Mouse (Mus musculus) kidney, embryonic 16.5 days (tissue): ENCODE data around the gene Lama4. TPM values are rescaled to one million over a fixed set of nuclear protein-coding genes. Genes with fewer than 3 reads are reported as not detected.

Experiments used
- ATAC-seq: fragments of 200-750 bp; cut with Nextera tagmentation; 2 replicates; pipeline ENCODE4 v1.8.0; 2017; ENCODE audit warnings: moderate TSS enrichment; ENCODE audit not compliant: low FRiP score, low TSS enrichment
- H3K27ac ChIP-seq: fragments of 300-500 bp; sonication (generic); 2 replicates; pipeline ENCODE4 v1.5.1; 2014; ENCODE audit warnings: low read length
- H3K27me3 ChIP-seq: fragments of 300-500 bp; sonication (generic); 2 replicates; pipeline ENCODE4 v1.6.1; 2014; ENCODE audit warnings: low read length, control low read depth, mixed read lengths; ENCODE audit not compliant: insufficient read depth
- H3K36me3 ChIP-seq: fragments of 300-500 bp; sonication (generic); 2 replicates; pipeline ENCODE4 v1.6.1; 2014; ENCODE audit warnings: low read length, control low read depth, mixed read lengths; ENCODE audit not compliant: insufficient read depth
- H3K4me1 ChIP-seq: fragments of 300-500 bp; sonication (generic); 2 replicates; pipeline ENCODE4 v1.6.1; 2014; ENCODE audit warnings: low read length, control low read depth, mixed read lengths; ENCODE audit not compliant: insufficient read depth
- H3K4me2 ChIP-seq: fragments of 300-500 bp; sonication (generic); replicated peaks from 2 replicates; pipeline ENCODE4 v1.6.1; 2014; ENCODE audit warnings: low read depth, low read length
- H3K4me3 ChIP-seq: fragments of 300-500 bp; sonication (generic); 2 replicates; pipeline ENCODE4 v1.5.1; 2014; ENCODE audit warnings: mild to moderate bottlenecking, low read length
- H3K9ac ChIP-seq: fragments of 300-500 bp; sonication (generic); replicated peaks from 2 replicates; pipeline ENCODE4 v1.6.1; 2014; ENCODE audit warnings: low read length
- H3K9me3 ChIP-seq: fragments of 300-500 bp; sonication (generic); 2 replicates; pipeline ENCODE4 v1.6.1; 2016; ENCODE audit warnings: low read length, control low read depth
- WGBS: fragments of 180-500 bp; shearing (Covaris S2); extraction: QIAGEN DNeasy Blood & Tissue Kit; methylation state at CpG from one replicate; pipeline ENCODE4 v1.1.7; 2014; 5-methylcytosine and 5-hydroxymethylcytosine counted together
- polyA plus RNA-seq: library from polyadenylated mRNA; unstranded; fragments of >200 nt; fragmentation: Nextera tagmentation; extraction: Ambion mirVana; gene quantifications from 2 replicates; pipeline ENCODE4 v1.2.1, GENCODE M21; 2015

Lama4 gene
- polyA plus RNA-seq, 1 experiment from 2014 or later, result 72.3 TPM

DNA sequence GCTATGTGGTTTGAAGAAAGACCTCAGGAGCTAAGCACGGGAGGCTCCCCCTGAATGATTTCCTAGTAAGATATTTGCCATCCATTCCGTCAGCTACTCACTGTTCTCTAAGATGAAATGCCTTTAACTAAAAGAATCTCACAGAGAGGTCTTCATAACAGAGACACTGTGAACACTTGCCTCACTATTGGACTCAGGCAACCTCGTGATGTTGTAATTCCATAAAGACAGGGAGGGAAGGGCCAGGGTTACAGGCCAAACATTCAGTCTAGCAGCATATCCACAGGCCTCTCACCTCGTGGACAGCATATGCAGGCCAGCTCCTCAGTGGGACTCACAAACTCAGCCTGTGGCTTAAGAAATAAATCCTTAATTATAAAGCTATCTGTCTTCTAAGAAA, 52.7 kb downstream of the Lama4 start:
- H3K4me3 ChIP-seq, result no peak overlapping the region
- H3K9me3 ChIP-seq, result no peaks in the 10 kb centered on the region
- ATAC-seq, result no peak
- H3K36me3 ChIP-seq, result peaks cover 3% of the 10 kb centered on the region; the same call in 1 of the 2 replicates
- H3K4me2 ChIP-seq, result no peak overlapping the region
- no peak overlapping the region for H3K27ac ChIP-seq
- no peaks in the 10 kb centered on the region for H3K27me3 ChIP-seq
- WGBS, result 65% methylated on average over 4 of the region's 4 CpGs
- no peak overlapping the region for H3K9ac ChIP-seq
- H3K4me1 ChIP-seq, result no peaks in the 10 kb centered on the region

DNA sequence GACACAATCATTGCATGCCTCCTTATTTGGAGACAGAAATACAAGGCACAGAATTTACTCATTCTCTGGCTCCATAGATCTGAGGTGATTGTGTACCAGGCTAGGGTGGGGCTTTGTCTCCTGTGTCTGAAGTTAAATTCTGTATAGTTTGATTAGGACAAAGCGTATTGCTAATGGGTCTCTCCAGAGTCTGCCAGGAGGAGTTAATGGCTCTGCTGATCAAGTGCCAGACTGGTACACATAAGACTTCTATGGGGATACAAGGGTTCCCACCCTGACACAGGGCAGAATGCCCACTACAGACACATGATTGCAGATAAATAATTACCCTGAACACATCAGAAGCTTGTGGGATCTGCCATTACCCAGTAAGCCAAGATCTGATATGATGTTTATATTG, 53.3 kb downstream of the Lama4 start:
- no peak overlapping the region for H3K27ac ChIP-seq
- WGBS, result 87% methylated on average over 1 of the region's 1 CpGs
- no peaks in the 10 kb centered on the region for H3K4me1 ChIP-seq
- no peak overlapping the region for H3K9ac ChIP-seq
- no peaks in the 10 kb centered on the region for H3K9me3 ChIP-seq
- no peak for ATAC-seq
- no peak overlapping the region for H3K4me3 ChIP-seq
- no peaks in the 10 kb centered on the region for H3K27me3 ChIP-seq
- no peak overlapping the region for H3K4me2 ChIP-seq
- H3K36me3 ChIP-seq, result no peaks in the 10 kb centered on the region

DNA sequence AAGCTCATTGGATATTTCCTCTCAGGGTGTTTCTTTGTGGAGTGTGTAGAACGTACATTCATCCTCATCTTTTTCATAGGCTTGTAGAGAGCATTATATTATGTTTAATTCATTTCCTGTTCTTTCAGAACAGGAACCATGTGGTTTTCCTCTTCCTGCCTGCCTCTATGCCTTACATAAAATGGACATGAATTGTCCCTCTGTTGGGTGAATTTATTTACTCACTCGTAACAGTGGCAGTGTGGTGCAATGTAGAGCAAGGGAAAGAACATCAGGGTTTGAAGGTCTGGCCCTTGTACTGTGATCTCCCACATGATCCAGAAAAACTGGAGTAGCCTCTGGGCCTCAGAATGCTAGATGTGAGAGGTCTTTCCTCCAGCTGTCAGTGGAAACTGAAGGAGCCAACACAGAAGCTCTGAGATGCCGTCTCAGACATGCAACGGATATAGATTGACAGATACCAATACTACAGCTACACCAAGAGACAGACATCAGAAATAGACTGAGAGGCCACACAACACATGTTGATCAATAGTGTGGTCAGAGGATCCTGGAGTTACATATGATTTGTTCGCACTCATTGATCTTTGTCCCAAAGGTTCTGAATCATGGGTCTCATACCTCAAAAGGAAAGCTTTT, 58.4 kb downstream of the Lama4 start:
- H3K27ac ChIP-seq, result no peak overlapping the region
- no peak overlapping the region for H3K9ac ChIP-seq
- peaks cover 7% of the 10 kb centered on the region; the same call in 1 of the 2 replicates for H3K36me3 ChIP-seq
- no peaks in the 10 kb centered on the region for H3K4me1 ChIP-seq
- no peak overlapping the region for H3K4me2 ChIP-seq
- no peak for ATAC-seq
- no peaks in the 10 kb centered on the region for H3K27me3 ChIP-seq
- H3K9me3 ChIP-seq, result no peaks in the 10 kb centered on the region
- 79% methylated on average over 5 of the region's 5 CpGs for WGBS
- H3K4me3 ChIP-seq, result no peak overlapping the region

DNA sequence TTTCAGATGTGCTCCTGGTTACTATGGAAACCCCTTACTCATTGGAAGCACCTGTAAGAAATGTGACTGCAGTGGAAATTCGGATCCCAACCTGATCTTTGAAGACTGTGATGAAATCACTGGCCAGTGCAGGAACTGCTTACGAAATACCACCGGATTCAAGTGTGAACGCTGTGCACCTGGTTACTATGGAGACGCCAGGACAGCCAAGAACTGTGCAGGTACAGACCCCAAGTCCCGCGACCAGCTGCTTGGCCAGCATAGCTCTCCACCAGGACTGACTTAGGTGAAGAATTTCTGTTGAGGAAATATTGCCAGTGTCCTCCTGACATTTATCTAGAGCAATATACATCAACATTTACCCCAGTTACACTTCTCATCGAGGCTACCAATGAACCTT, 61.2 kb downstream of the Lama4 start:
- Histone ChIP-seq H3K36me3 (peaks cover 10% of the 10 kb centered on the region), H3K9ac (no peak overlapping the region), H3K9me3 (no peaks in the 10 kb centered on the region), H3K4me2 (no peak overlapping the region), H3K27ac (no peak overlapping the region), H3K27me3 (no peaks in the 10 kb centered on the region), H3K4me3 (no peak overlapping the region), H3K4me1 (no peaks in the 10 kb centered on the region)
- WGBS, result 84% methylated on average over 8 of the region's 8 CpGs
- no peak for ATAC-seq

DNA sequence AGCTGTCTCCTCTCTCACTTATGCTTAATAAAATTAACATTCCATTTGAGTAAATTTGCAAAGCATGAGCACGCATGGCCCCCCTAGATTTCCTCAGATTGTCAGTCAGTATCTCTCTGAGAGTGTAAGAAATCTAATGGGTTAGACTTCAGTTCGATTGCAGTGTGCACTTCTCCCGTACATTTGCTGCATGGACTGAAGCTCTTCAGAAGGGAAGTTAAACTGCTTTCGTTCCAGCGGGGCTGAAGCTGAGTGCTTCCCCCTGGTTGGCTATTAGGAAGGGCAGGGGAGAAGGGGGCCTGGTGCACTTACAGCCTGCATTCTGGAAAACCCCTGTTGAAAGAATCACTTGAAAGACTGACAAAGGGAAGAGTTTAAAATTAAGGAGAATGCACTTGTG, 61.7 kb downstream of the Lama4 start:
- 80% methylated on average over 5 of the region's 5 CpGs for WGBS
- Histone ChIP-seq H3K36me3 (peaks cover 15% of the 10 kb centered on the region), H3K4me1 (no peaks in the 10 kb centered on the region), H3K27me3 (no peaks in the 10 kb centered on the region), H3K9ac (no peak overlapping the region), H3K9me3 (no peaks in the 10 kb centered on the region), H3K27ac (no peak overlapping the region), H3K4me3 (no peak overlapping the region), H3K4me2 (no peak overlapping the region)
- no peak for ATAC-seq

DNA sequence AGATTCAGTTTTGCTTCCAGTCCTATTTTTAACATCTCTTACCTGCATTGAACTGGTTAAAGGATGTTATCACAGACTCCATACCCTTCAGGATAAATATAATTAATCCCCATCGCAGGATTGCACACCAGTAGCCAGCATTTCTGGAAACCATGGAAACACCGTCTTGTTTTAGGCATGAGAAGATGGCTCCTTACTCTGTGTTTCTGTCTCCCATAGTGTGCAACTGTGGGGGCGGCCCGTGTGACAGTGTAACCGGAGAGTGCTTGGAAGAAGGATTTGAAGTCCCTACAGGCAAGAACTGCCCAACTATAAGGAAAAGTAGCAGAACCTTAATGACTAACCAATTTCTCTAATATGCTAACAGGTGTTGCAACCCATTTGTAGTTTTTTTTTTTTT, 63.1 kb downstream of the Lama4 start:
- Histone ChIP-seq H3K4me1 (no peaks in the 10 kb centered on the region), H3K9ac (no peak overlapping the region), H3K36me3 (peaks cover 22% of the 10 kb centered on the region), H3K4me3 (no peak overlapping the region), H3K4me2 (no peak overlapping the region), H3K27ac (no peak overlapping the region), H3K9me3 (no peaks in the 10 kb centered on the region), H3K27me3 (no peaks in the 10 kb centered on the region)
- ATAC-seq, result no peak
- 72% methylated on average over 5 of the region's 5 CpGs for WGBS

DNA sequence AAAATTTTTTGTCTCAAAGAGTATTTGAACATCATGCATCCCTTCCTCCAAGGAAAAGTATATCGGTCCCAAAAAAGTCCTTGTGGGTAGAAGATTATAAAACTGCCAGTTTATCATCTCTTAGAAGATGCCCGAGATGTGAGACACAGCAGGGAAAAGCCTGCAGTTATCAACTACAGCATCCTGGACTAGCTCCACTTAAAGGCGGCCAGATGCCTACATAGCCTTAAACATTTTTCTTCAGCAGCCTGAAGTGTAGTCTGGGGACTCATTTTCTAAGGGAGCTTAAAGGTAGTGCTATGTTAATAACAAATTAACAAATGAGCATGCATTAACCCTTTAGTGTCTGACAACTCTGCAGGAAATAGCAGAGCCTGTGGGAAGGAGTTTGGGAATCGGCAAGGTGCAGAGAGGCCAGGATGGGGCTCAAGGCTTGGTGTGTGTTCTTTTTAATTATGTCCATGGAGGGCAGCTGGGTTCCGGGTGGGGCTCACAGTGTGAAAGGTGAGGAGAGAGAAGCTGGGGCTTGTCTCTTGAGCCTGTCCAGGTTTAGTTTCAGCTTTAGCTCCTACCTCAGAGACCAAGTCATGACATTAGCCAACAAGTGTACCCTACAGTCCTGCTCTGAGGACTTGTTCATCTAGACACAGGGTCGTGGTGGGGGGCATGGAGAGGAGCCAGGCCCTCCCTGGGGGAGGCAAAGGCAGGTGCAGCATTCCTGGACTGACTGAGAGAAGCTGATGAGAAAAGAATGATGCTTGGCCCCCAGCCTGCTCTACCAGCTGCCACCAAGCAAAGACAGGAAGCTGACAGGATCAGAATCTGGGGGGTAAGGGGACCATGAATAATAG, 64.2 kb downstream of the Lama4 start:
- peaks cover 22% of the 10 kb centered on the region for H3K36me3 ChIP-seq
- no peaks in the 10 kb centered on the region for H3K9me3 ChIP-seq
- H3K27me3 ChIP-seq, result no peaks in the 10 kb centered on the region
- 80% methylated on average over 6 of the region's 6 CpGs for WGBS
- no peak for ATAC-seq
- no peak overlapping the region for H3K4me2 ChIP-seq
- H3K27ac ChIP-seq, result no peak overlapping the region
- H3K9ac ChIP-seq, result no peak overlapping the region
- H3K4me1 ChIP-seq, result no peaks in the 10 kb centered on the region
- no peak overlapping the region for H3K4me3 ChIP-seq

DNA sequence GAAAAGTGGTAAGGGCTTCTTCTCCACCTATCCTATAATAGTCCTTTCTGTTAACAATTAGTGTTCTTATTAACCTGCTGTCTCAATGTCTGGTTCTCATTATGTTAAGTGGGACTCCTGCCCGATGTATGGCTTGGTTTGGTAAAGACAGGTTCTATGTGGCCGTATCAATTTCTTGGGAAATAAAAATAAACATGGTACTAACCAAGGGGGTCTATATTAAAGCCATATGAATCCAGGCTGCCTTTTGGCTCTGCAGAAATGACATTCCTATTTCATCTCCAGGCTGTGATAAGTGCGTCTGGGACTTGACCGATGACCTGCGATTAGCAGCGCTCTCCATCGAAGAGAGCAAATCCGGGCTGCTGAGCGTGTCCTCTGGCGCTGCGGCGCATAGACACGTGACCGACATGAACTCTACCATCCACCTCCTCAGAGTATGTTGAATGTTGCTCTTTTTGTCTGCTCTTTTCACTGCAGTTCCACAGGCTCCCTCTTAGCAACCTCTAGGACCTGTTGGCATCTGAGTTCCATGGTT, 64.9 kb downstream of the Lama4 start:
- H3K27ac ChIP-seq, result no peak overlapping the region
- H3K4me1 ChIP-seq, result no peaks in the 10 kb centered on the region
- peaks cover 22% of the 10 kb centered on the region for H3K36me3 ChIP-seq
- no peak overlapping the region for H3K9ac ChIP-seq
- H3K9me3 ChIP-seq, result no peaks in the 10 kb centered on the region
- no peak for ATAC-seq
- H3K4me3 ChIP-seq, result no peak overlapping the region
- no peak overlapping the region for H3K4me2 ChIP-seq
- no peaks in the 10 kb centered on the region for H3K27me3 ChIP-seq
- 94% methylated on average over 14 of the region's 14 CpGs for WGBS

DNA sequence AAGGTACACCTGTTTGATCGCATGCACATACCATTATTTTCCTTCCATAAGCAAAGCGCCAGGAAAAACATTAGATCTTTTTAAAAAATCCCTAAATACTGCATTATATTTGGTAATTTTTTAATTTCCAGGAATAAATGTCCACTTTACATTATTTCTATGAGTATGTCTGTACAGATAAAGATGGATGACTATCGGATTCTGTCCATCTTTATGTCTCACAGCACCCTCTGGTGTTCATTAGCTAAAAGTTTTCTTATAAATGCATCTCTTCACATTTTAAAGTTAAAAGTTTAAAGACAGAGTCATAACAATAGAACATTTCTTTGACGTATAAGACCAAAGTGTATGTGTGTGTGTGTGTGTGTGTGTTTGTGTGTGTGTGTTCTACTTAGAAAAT, 74.2 kb downstream of the Lama4 start:
- Histone ChIP-seq H3K27ac (no peak overlapping the region), H3K4me2 (no peak overlapping the region), H3K4me1 (no peaks in the 10 kb centered on the region), H3K27me3 (no peaks in the 10 kb centered on the region), H3K4me3 (no peak overlapping the region), H3K9ac (no peak overlapping the region), H3K9me3 (no peaks in the 10 kb centered on the region), H3K36me3 (peaks cover 8% of the 10 kb centered on the region; the same call in 1 of the 2 replicates)
- no peak for ATAC-seq
- WGBS, result 61% methylated on average over 4 of the region's 4 CpGs

DNA sequence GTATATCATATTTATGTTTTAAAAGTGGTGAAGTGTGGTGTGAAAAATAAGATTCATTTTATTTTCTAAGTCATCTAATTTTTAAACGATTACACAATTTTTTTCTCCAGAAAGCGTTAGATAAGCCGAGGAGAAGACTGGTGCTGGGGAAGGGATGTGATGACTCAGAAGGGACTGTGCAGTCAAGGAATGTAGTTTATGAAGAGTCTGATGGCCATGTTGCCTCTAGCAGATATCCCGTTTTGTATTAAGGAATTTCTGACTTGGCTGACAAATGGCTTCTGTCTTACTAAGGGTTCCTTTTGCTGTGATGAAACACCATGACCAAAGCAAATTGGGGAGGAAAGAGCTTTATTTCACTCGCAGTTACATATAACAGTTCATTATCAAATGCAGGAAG, 74.7 kb downstream of the Lama4 start:
- Histone ChIP-seq H3K4me2 (no peak overlapping the region), H3K27me3 (no peaks in the 10 kb centered on the region), H3K9me3 (no peaks in the 10 kb centered on the region), H3K4me3 (no peak overlapping the region), H3K36me3 (peaks cover 10% of the 10 kb centered on the region; the same call in 1 of the 2 replicates), H3K9ac (no peak overlapping the region), H3K27ac (no peak overlapping the region), H3K4me1 (no peaks in the 10 kb centered on the region)
- WGBS, result 72% methylated on average over 5 of the region's 5 CpGs
- no peak for ATAC-seq
